Mouse (Mus musculus): ENCODE data around the gene Lrcol1.

Lrcol1 gene
- long read RNA-seq, experiment 1 = 0 reads
- long read RNA-seq, experiment 2 = 0 reads

DNA sequence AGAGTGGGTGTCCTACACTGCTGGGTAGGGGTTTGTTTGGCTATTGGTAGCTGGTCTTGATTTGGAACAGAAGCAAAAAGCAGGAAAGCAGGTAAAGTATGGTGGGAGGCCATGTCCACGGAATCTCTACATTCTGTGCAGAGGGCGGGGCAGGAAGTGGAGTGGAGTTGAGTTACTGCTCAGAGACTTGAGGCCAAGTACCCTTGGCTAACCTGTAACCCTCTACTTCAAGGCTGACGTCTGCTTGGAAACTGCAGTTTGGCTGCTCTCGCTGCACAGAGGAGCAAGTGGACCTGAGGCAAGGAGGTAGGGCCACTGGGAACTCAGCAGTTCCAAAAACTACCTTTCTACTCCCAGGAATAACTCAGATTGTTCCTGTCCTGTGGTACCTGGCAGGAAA, at the start of gene Lrcol1:
Gene Lrcol1, plus strand, starts transcription at position 207 of the 400 bp plus-strand sequence.
- intact Hi-C loops (cut with DNase I) = no loop called here

DNA sequence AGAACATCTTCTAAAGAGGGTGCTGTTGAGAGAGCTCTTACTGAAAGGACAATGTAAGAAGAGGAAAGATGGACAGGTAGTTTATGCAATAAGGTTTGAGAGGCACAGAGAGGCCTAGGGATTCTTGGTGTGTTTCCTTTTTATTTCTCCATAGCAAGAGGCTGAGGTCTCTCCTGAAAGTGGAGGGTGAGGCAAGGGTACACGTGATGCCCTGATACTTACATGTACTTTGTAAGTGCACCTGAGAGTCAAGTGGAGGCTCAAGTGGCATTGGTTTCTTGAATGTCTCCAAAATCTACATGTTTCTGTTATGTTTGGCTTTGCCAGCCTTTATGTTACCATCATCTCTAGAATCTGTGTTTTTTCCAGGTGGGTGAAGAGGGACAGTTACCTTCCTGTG, 47.9 kb upstream of the Lrcol1 start:
- intact Hi-C loops (cut with DNase I) = no loop called here

- intact Hi-C loops (cut with DNase I) = loop anchor here (5.0 kb wide), 1 partner anchor 37 kb away; no protein-coding TSS in a partner anchor
These were observed 43.9 kb upstream of the Lrcol1 start for GRCm38 (mm10) chr5:110300591-110300990.

DNA sequence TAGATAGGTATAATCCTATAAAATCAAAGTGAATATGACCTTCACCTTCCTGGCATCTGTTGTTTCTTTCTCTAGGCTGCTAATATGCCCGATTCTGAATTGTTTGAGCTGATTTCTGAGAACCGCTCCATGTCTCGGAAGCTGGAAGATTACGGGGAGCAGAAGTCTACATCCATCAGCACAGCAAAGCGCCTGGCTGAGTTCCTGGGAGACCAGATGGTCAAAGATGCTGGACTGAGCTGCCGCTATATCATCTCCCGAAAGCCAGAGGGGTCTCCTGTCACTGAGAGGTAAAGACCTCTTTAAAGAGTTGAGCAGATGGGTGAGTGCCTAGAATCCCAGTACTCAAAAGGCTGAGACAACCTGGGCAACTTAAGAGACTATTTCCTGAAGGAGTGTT, 35.7 kb upstream of the Lrcol1 start:
- intact Hi-C loops (cut with DNase I) = no loop called here

DNA sequence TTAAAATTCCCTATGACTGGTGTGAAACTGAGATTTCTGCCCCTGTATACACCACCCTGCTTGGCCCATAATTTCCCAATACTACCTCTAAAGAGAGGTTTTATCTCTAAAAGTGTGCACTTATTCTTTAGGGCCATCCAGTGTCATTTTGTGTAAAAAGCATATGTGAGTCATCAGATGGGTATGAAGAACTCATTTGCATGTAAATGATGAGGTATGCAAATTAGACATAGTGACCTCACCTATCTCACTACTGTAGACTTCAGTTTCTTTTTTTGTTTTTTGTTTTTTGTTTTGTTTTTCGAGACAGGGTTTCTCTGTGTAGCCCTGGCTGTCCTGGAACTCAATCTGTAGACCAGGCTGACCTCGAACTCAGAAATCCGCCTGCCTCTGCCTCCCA, 31.4 kb upstream of the Lrcol1 start:
- intact Hi-C loops (cut with DNase I) = no loop called here

DNA sequence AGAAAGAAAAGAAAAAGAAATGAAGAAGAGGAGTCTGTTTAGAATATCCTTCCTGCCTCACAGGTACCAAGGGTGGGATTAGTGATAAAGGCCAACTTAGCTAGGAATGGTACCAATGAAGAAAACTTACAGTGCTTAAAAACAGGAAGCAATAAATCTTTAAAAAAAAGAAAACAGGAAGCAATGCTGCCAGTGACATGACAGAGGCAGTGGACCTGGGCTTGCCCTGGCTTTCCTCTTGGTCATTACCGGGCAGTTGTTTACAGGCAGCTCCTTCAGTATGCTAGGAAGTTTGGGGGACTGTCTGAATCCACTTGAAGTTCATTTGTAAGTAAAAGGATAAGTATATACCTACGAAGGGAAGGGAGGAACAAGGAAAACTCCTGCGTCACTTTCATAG, 14.0 kb upstream of the Lrcol1 start:
- intact Hi-C loops (cut with DNase I) = no loop called here

- intact Hi-C loops (cut with DNase I) = loop anchor here (5.0 kb wide), 1 partner anchor 36 kb away; no protein-coding TSS in a partner anchor
These were observed 5.7 kb upstream of the Lrcol1 start for GRCm38 (mm10) chr5:110338792-110339191.

- intact Hi-C loops (cut with DNase I) = no loop called here
These were observed 1.8 kb upstream of the Lrcol1 start, which contains the start of gene P2rx2 for GRCm38 (mm10) chr5:110342648-110343284. Gene P2rx2, minus strand, starts transcription at chr5:110343212.

GRCm38 (mm10) chr5:110345553-110345952, 1.0 kb downstream of the Lrcol1 start:
- intact Hi-C loops (cut with DNase I) = no loop called here

DNA sequence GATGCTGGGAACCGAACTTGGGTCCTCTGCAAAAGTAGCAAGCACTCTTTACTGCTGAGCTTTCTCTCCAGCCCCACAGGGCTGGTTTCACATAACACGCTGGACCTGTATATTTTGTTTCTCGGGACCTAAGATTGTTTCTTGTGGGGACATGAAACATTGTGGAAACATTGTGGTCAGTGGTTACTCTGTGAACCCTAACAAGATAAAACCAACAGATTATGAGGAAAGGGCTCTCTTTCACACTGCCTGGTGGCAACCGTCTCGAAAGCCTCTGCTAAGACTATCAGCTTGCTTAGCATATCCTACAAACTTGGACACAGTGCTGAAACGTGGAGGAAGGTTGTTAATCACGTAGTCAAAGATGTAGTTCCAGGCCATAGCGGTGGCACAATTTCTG, 2.5 kb downstream of the Lrcol1 start:
- intact Hi-C loops (cut with DNase I) = no loop called here

DNA sequence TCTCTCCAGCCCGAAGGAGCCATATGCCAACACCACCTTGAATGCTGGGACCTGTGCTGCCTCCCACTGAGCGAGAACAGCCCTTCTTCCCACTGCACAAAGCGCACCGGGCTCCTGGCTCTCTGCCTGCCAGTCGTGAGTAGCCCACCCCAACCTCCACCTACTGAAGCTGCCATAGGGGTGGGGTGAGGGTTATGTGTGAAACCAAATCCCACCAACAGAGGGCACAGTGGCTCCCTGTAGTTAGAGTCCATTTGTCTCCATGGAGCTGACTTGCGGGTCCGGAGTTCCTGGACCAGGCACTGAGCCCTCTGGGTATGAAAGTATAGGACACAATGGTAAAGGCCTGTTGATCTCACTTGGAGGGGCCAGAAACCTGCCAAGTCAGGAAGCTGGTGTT, 10.2 kb downstream of the Lrcol1 start:
- intact Hi-C loops (cut with DNase I) = loop anchor here (5.0 kb wide), 1 partner anchor 283 kb away; no protein-coding TSS in a partner anchor

DNA sequence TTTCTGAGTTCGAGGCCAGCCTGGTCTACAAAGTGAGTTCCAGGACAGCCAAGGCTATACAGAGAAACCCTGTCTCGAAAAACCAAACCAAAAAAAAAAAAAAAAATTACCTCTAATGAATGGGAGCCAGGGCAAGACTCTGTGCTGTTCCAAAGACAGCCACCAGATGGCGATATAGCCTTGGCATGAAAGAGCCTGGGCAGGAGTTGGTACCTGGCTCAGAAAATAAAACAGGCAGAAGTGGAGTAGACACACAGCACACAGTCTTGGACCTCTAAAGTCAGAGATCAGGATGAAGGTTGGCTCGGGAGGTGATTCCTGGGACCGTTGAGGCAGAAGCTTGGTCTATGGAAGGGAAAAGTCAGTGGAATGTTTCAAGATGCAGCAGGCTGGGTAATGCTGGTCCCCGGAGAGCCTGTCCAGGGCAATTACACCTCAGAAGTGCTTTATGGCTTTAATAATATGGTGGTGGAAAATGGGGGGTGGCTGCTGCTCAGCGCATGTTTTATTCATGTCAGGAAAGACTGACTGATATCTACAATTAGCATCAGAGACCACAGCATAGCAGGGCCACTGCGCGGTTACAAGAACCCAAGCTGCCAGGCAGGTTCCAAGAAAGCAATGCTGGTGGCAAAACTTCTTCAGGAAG, 13.1 kb downstream of the Lrcol1 start:
- intact Hi-C loops (cut with DNase I) = loop anchor here (2.0 to 5.0 kb wide), 2 partner anchors 71 to 280 kb away; no protein-coding TSS in a partner anchor

DNA sequence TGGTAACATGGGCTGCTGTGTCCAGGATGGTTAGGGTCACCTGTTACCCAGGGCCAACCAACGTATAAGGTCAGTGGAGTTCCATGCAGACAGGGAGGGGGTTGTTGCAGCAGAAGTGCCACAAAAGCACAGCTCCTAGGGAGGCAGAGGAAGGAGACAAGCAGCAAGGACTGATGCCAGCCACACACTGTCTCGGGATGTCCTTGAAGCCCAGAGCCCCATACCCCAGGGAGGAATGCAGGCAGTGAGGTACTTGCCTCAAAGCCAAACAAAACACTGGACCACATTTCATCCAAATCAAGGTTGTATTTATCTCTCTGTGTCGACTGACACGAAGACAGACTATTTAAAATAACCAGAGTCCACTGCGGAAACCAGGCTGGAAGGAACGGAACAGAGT, 16.9 kb downstream of the Lrcol1 start:
- intact Hi-C loops (cut with DNase I) = no loop called here

DNA sequence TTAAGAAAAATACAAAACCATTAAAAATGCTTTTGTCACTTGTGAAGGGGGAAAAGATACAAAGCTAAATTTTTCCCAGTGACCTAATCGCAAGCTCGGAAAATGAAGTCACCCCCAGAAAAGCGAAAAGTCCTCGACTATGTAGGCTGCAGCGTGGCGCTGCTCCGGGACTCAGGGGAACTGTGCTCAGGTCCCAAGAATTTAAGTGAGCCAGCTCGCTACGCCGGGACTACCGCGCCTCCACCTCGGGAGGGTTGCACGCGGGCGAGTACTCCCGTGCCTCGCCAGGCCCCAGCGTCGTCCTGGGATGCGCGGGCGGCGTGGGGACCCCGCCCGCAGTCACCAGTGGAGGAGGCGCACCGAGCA, 18.3 kb downstream of the Lrcol1 start:
- intact Hi-C loops (cut with DNase I) = no loop called here

- intact Hi-C loops (cut with DNase I) = no loop called here
These were observed 18.8 kb downstream of the Lrcol1 start for GRCm38 (mm10) chr5:110363179-110363821.

- intact Hi-C loops (cut with DNase I) = no loop called here
These were observed 19.5 kb downstream of the Lrcol1 start for GRCm38 (mm10) chr5:110363822-110364545.

DNA sequence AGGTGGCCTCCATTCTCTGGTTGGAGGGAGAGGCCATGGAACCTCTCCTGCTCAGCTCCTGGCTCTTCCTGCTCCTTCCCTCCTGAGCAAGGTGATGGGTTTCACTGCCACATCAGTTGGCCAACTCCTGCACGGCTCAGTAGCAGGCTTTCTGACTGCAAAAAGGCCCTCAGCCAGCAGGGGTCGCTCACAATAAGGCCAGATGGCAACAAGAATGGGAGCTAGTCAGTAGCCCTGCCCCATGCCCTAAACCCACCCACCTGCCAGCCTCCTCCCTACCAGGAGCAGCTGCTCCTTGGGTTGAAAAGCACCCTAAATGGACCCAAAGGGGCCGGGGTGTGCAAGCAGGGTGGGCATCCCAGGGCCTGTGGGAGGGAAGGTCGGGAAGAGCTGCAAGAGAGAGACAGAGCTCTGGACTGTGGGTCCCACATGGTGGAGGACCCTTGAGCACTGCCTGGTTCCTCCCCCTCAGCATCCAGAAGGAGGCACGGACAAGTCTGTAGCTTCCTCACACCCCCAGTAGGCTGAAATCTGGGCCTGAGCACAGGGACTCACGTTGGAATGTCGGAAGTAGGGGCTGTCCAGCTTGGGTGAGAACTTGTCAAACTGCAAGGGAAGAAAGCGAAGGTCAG, 32.4 kb downstream of the Lrcol1 start:
- intact Hi-C loops (cut with DNase I) = loop anchor here (5.0 kb wide), 1 partner anchor 50 kb away; no protein-coding TSS in a partner anchor

- intact Hi-C loops (cut with DNase I) = loop anchor here (5.0 kb wide), 1 partner anchor 49 kb away; no protein-coding TSS in a partner anchor
These were observed 33.7 kb downstream of the Lrcol1 start for GRCm38 (mm10) chr5:110378181-110378583.

DNA sequence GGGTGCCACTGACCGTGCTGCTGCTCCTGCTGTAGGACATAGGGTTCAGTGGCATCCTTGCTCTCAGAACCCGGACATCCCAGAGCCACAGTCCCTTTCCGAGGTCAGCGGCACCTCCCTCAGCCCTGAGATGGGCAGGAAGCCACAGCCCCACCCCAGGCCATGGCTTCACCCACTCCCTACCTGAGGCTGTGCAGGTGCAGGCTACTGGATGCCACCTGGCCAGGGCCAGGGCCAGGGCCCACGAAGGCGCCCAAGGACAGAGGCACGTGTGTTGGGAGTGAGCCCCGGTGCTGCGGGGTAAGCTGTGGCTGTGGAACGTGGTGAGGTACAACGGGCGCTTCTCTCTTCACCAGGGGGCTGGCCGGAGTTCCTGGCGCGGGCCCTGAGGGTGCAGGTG, 34.6 kb downstream of the Lrcol1 start:
- intact Hi-C loops (cut with DNase I) = loop anchor here (5.0 kb wide), 1 partner anchor 48 kb away; no protein-coding TSS in a partner anchor

DNA sequence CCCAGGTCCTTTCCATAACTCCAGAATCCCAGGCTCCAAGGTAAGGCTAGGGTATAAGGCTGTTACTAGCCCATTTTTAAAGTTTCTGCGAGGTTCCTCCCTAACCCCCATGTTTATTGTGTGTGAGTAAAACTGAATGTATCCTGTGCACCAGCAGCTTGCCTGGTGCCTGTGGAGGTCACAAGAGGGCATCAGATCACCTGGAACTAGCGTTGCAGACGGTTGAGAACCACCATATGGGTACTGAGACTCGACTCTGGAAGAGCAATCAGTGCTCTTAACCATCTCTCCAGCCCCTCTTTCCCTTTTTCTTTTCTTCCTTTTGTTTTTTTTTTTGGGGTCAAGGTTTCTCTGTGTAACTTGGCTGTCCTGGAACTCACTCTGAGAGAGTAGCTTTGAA, 35.3 kb downstream of the Lrcol1 start:
- intact Hi-C loops (cut with DNase I) = loop anchor here (5.0 kb wide), 1 partner anchor 47 kb away; no protein-coding TSS in a partner anchor

GRCm38 (mm10) chr5:110384491-110384890, 40.0 kb downstream of the Lrcol1 start:
- intact Hi-C loops (cut with DNase I) = no loop called here
